Mouse (Mus musculus) midbrain, embryonic 10.5 days (tissue): ENCODE measurements around the gene Ttll11. TPM values are rescaled to one million over a fixed set of nuclear protein-coding genes. Genes with fewer than 3 reads are reported as not detected.

Experiments
- DNase-seq: peaks from one replicate; pipeline ENCODE4 v3.0.0-alpha.2; 2017; ENCODE audit warnings: low spot score
- H3K27ac ChIP-seq: fragments of 300-500 bp; sonication (generic); replicated peaks from 2 replicates; pipeline ENCODE4 v1.5.1; 2016; ENCODE audit warnings: mild to moderate bottlenecking
- H3K27me3 ChIP-seq: fragments of 300-500 bp; sonication (generic); 2 replicates; pipeline ENCODE4 v1.6.1; 2016; ENCODE audit warnings: low read depth, mild to moderate bottlenecking; ENCODE audit not compliant: poor library complexity, severe bottlenecking
- H3K36me3 ChIP-seq: fragments of 300-500 bp; sonication (generic); 2 replicates; pipeline ENCODE4 v1.6.1; 2016; ENCODE audit warnings: mild to moderate bottlenecking, moderate library complexity
- H3K4me1 ChIP-seq: fragments of 300-500 bp; sonication (generic); 2 replicates; pipeline ENCODE4 v1.6.1; 2016
- H3K4me3 ChIP-seq: fragments of 300-500 bp; sonication (generic); 2 replicates; pipeline ENCODE4 v1.5.1; 2016; ENCODE audit warnings: mild to moderate bottlenecking, moderate library complexity
- H3K9me3 ChIP-seq: fragments of 300-500 bp; sonication (generic); replicated peaks from 2 replicates; pipeline ENCODE4 v1.6.1; 2016; ENCODE audit warnings: mild to moderate bottlenecking
- WGBS: fragments of 180-500 bp; shearing (Covaris S2); methylation state at CpG from one replicate; pipeline ENCODE4 v1.1.7; 2016; 5-methylcytosine and 5-hydroxymethylcytosine counted together
- polyA plus RNA-seq: library from polyadenylated mRNA; unstranded; fragments of >200 nt; fragmentation: Nextera tagmentation; extraction: Ambion mirVana; gene quantifications from 2 replicates; pipeline ENCODE4 v1.2.1, GENCODE M21; 2016

Gene Ttll11
- polyA plus RNA-seq, 1 experiment from 2014 or later = 0.74 TPM

DNA sequence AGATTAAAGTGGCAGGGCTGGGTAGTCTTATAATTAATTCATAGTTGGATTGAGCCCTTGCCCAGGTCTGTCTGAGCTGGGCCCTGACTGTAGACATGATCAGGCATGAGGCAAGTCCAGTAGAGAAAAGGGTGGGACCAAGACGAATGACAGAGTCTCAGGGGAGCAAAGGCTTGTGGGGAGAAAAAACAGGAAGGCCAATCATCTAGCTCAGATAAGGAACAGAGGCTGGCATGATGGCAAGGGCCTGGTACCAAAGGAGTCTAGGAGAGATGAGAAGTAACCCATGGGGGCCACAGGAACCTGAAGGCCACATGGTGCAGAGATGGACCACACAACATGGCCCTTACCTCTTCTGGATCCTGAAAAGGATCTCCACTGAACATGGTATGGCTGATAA, 263.5 kb downstream of the Ttll11 start:
- no peak overlapping the region for H3K27ac ChIP-seq
- H3K4me3 ChIP-seq = no peak overlapping the region
- H3K9me3 ChIP-seq = no peaks in the 10 kb centered on the region
- H3K36me3 ChIP-seq = peaks cover 100% of the 10 kb centered on the region
- no peaks in the 10 kb centered on the region for H3K4me1 ChIP-seq
- WGBS = 97% methylated on average over 1 of the region's 1 CpGs
- H3K27me3 ChIP-seq = no peaks in the 10 kb centered on the region
- DNase-seq = no peak

DNA sequence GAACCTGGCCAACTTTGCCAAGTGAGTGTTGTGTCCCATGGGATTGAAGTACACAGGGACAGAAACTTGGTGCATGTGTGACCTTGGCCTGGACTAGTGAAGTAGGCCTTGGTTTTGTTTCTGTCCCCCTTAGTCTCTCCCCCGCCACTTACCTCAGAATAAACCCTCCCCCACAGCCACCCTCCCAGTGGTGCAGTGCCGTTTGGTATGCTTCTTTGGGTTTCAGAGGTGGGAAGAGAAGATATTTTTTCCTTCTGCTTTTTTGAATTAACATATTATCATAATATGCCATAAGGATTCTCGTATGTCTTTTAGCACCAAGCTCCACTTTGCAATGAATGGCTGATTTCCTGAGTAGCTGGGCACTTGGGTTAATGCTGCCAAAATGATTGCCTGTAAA, 264.2 kb downstream of the Ttll11 start:
- DNase-seq = no peak
- H3K4me3 ChIP-seq = no peak overlapping the region
- H3K9me3 ChIP-seq = no peaks in the 10 kb centered on the region
- no peaks in the 10 kb centered on the region for H3K27me3 ChIP-seq
- H3K27ac ChIP-seq = no peak overlapping the region
- peaks cover 100% of the 10 kb centered on the region for H3K36me3 ChIP-seq
- WGBS = 92% methylated on average over 3 of the region's 3 CpGs
- H3K4me1 ChIP-seq = no peaks in the 10 kb centered on the region

DNA sequence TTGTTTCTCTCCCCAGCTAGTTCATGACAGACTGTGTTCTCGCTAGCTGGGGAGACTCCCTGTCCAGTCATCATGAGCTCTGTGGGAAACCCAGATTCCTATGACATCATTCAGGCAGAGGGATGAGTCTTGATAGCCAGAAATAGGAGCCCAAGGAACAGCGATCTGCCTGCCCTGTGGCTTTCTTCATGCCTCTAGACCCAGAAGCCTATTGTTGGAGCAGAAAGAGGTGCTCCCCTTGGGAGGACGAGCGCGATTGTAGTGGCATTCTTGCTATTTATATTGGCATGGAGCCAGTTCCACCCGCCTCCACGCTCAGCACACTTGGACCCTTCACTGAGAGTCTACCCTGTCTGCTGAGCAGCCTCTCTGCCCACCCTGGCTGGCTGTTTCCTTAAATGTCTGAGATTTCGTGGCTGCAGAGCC, 265.0 kb downstream of the Ttll11 start:
- H3K27me3 ChIP-seq = no peaks in the 10 kb centered on the region
- no peaks in the 10 kb centered on the region for H3K4me1 ChIP-seq
- no peak for DNase-seq
- H3K4me3 ChIP-seq = no peak overlapping the region
- H3K27ac ChIP-seq = no peak overlapping the region
- 88% methylated on average over 8 of the region's 8 CpGs for WGBS
- H3K36me3 ChIP-seq = peaks cover 100% of the 10 kb centered on the region
- no peaks in the 10 kb centered on the region for H3K9me3 ChIP-seq

DNA sequence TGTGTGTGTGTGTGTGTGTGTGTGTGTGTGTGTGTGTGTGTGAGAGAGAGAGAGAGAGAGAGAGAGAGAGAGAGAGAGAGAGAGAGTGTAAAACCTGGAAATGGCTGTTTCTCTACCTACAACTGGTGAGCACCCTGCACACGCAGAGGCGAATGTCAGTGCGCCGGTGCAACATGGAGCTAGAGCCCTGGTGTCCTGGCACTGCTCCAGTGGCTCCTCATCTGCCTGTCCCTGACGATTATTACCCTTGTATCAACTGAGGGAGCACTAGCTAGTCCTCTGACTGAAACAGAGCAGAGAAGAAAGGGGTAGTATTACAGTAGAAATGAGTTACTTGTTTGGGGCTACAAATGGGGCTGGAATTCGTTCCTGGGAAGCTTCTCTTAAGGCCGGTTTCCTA, 266.3 kb downstream of the Ttll11 start:
- H3K27me3 ChIP-seq = no peaks in the 10 kb centered on the region
- no peak overlapping the region for H3K4me3 ChIP-seq
- H3K9me3 ChIP-seq = no peaks in the 10 kb centered on the region
- WGBS = 92% methylated on average over 7 of the region's 7 CpGs
- no peaks in the 10 kb centered on the region for H3K4me1 ChIP-seq
- H3K27ac ChIP-seq = no peak overlapping the region
- peaks cover 100% of the 10 kb centered on the region for H3K36me3 ChIP-seq
- no peak for DNase-seq

DNA sequence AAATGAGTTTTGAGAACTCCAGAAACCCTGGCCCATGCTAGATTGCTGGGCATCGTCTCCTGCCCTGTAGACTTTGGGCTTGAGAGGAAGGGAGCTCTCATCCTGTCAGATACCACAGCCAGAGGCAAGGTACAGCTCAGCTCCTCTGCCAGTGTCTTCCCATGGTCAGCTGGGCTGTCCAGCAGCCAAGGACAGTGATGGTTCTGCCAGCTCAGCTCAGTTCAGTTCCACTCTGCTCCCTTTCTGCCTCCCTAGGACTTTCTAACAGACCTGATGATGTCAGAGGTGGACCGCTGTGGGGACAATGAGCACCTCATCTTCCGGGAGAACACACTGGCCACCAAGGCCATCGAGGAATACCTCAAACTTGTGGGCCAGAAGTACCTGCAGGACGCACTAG, 267.1 kb downstream of the Ttll11 start:
- Histone ChIP-seq H3K4me1 (no peaks in the 10 kb centered on the region), H3K27ac (no peak overlapping the region), H3K9me3 (no peaks in the 10 kb centered on the region), H3K36me3 (peaks cover 99% of the 10 kb centered on the region), H3K4me3 (no peak overlapping the region), H3K27me3 (no peaks in the 10 kb centered on the region)
- WGBS = 95% methylated on average over 5 of the region's 5 CpGs
- no peak for DNase-seq

DNA sequence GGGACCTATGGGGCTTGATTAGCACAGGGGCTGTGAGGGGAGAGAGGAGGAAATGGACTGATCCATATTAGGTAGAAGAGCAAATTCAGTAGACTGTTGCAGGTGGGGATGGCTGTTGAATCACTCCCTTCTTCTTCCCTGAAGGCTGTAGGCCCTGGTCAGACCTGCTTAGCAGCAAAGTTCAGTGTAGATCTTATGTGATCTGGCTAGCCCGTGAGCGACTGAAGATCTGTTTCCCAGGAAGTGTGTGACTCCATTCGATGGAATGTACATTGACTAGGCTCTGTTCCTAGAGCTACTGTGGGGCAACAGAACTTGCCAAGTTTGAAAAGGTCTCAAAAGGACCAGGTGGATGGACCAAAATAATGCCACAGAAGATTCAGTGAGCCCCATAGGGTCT, 276.5 kb downstream of the Ttll11 start:
- H3K27me3 ChIP-seq = no peaks in the 10 kb centered on the region
- peaks cover 44% of the 10 kb centered on the region for H3K4me1 ChIP-seq
- H3K4me3 ChIP-seq = no peak overlapping the region
- H3K9me3 ChIP-seq = no peaks in the 10 kb centered on the region
- H3K36me3 ChIP-seq = peaks cover 31% of the 10 kb centered on the region
- no peak overlapping the region for H3K27ac ChIP-seq
- WGBS = 95% methylated on average over 3 of the region's 3 CpGs
- DNase-seq = no peak

DNA sequence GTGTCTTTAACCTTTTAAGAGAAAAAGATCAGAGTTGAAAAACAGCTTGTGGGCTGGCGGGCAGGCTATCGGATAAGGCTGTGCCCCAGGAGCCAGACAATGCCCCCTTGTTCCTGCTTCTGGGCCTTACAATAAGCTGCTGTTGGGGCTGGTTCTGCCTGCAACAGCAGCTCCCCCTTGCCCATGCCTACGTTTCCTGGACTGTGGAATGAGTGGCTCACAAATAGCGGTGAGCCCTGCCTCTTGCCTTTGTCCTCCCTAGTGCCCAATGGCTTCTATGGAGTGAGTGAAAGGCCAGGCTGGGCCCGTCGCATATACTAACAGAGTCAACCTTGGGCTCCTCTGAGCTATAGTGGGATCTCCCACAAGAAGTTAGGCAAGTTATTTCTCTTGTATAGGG, 277.1 kb downstream of the Ttll11 start:
- peaks cover 25% of the 10 kb centered on the region for H3K36me3 ChIP-seq
- H3K27ac ChIP-seq = peak overlapping the region; percentile 56; the same call in 1 of the 2 replicates
- H3K4me3 ChIP-seq = no peak overlapping the region
- 68% methylated on average over 6 of the region's 6 CpGs for WGBS
- H3K9me3 ChIP-seq = no peaks in the 10 kb centered on the region
- no peak for DNase-seq
- no peaks in the 10 kb centered on the region for H3K27me3 ChIP-seq
- peaks cover 48% of the 10 kb centered on the region for H3K4me1 ChIP-seq

DNA sequence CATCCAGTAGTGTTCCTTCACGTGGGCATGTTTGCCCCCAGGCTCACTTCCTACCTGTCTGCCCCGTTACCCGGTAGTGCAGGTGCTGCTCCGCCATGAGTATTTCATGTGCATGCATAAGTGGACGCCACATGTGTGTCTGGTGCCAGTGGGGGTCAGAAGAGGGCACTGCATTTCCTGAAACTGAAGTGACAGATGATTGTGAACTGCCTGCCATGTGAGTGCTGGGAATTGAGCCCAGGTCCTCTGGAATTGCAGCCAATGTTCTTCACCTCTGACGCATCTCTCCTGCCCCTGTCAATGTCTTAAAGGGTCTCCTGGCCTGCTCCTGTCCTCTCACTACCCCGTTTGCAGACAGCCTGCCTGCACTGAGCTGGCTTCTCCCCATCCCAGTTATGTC, 277.7 kb downstream of the Ttll11 start:
- no peak overlapping the region for H3K4me3 ChIP-seq
- H3K4me1 ChIP-seq = peaks cover 54% of the 10 kb centered on the region
- peak overlapping the region; percentile 56; the same call in 1 of the 2 replicates for H3K27ac ChIP-seq
- no peaks in the 10 kb centered on the region for H3K27me3 ChIP-seq
- no peaks in the 10 kb centered on the region for H3K9me3 ChIP-seq
- peaks cover 23% of the 10 kb centered on the region for H3K36me3 ChIP-seq
- WGBS = 94% methylated on average over 7 of the region's 7 CpGs
- DNase-seq = no peak

Other genes with a start within 250 kb of the Ttll11 start
- gene Ndufa8, start 69.5 kb upstream of the Ttll11 start, polyA plus RNA-seq = 193 and 202 TPM in 2 replicates
- 0.20 and 0.35 TPM in 2 replicates for gene Morn5, start 69.5 kb upstream of the Ttll11 start, polyA plus RNA-seq
- 1.2 and 1.6 TPM in 2 replicates for gene Lhx6, start 125.5 kb upstream of the Ttll11 start, polyA plus RNA-seq
- gene Mrrf, start 156.5 kb upstream of the Ttll11 start, polyA plus RNA-seq = 25.6 and 30.1 TPM in 2 replicates
- 80.8 and 95.4 TPM in 2 replicates for gene Rbm18, start 156.9 kb upstream of the Ttll11 start, polyA plus RNA-seq